Mouse (Mus musculus) right cerebral cortex, postnatal 14 days (tissue): ENCODE measurements around the gene Bcl7c.
"Not testable (repeated sequence)": the region's sequence is repeated elsewhere in the genome, so short reads cannot be mapped to it uniquely, and the experiment has no call there.

ENCODE experiments used
- DNase-seq: peaks from one replicate; pipeline ENCODE4 v3.0.0; 2022

Gene Bcl7c

GRCm38 (mm10) chr7:127641260-127641659 lies 67.5 kb downstream of the Bcl7c start:
- DNase-seq: no peak

GRCm38 (mm10) chr7:127636963-127637362 lies 71.8 kb downstream of the Bcl7c start:
- peak; percentile 83 for DNase-seq

GRCm38 (mm10) chr7:127631416-127631815 lies 77.3 kb downstream of the Bcl7c start:
- DNase-seq: no peak

GRCm38 (mm10) chr7:127628646-127629045 lies 80.1 kb downstream of the Bcl7c start:
- no peak for DNase-seq

- DNase-seq: no peak
Observed at GRCm38 (mm10) chr7:127626471-127626870, 82.3 kb downstream of the Bcl7c start.

GRCm38 (mm10) chr7:127626039-127626438 lies 82.7 kb downstream of the Bcl7c start:
- DNase-seq: no peak

GRCm38 (mm10) chr7:127618402-127618801 lies 90.3 kb downstream of the Bcl7c start:
- DNase-seq: not testable (repeated sequence)

- DNase-seq: no peak
Observed at GRCm38 (mm10) chr7:127617962-127618361, 90.8 kb downstream of the Bcl7c start.

- DNase-seq: no peak
Observed at GRCm38 (mm10) chr7:127616881-127617280, 91.9 kb downstream of the Bcl7c start.

- DNase-seq: no peak
Observed at GRCm38 (mm10) chr7:127616336-127616735, 92.4 kb downstream of the Bcl7c start.

GRCm38 (mm10) chr7:127614891-127615843 lies 93.6 kb downstream of the Bcl7c start, which contains the start of gene Zfp629:
Gene Zfp629 (minus strand): TSS chr7:127615797.
- DNase-seq: peak; percentile 76

GRCm38 (mm10) chr7:127614511-127614890 lies 94.2 kb downstream of the Bcl7c start:
- peak; percentile 45 for DNase-seq

GRCm38 (mm10) chr7:127614091-127614490 lies 94.6 kb downstream of the Bcl7c start:
- no peak for DNase-seq

- no peak for DNase-seq
Observed at GRCm38 (mm10) chr7:127613501-127613900, 95.2 kb downstream of the Bcl7c start.

- DNase-seq: no peak
Observed at GRCm38 (mm10) chr7:127611561-127611960, 97.2 kb downstream of the Bcl7c start.
